Mouse (Mus musculus) forebrain, embryonic 16.5 days (tissue): ENCODE data around the gene Clic4. TPM values are rescaled to one million over a fixed set of nuclear protein-coding genes. Genes with fewer than 3 reads are reported as not detected.
A peak's percentile ranks its signal among the peaks of the same experiment; 100 is the strongest.

ENCODE experiments used
- ATAC-seq: fragments of 200-750 bp; cut with Nextera tagmentation; 2 replicates; pipeline ENCODE4 v1.8.0; 2017; ENCODE audit warnings: mild to moderate bottlenecking, moderate library complexity
- H3K27ac ChIP-seq: fragments of 300-500 bp; sonication (generic); 2 replicates; pipeline ENCODE4 v1.5.1; 2014; ENCODE audit warnings: low read length, control low read depth
- H3K27me3 ChIP-seq: fragments of 300-500 bp; sonication (generic); replicated peaks from 2 replicates; pipeline ENCODE4 v1.6.1; 2014; ENCODE audit warnings: low read length; ENCODE audit not compliant: control insufficient read depth, insufficient read depth
- H3K36me3 ChIP-seq: fragments of 300-500 bp; sonication (generic); 2 replicates; pipeline ENCODE4 v1.6.1; 2014; ENCODE audit not compliant: control insufficient read depth, insufficient read depth
- H3K4me1 ChIP-seq: fragments of 300-500 bp; sonication (generic); replicated peaks from 2 replicates; pipeline ENCODE4 v1.6.1; 2014; ENCODE audit warnings: low read length; ENCODE audit not compliant: control insufficient read depth, insufficient read depth
- H3K4me2 ChIP-seq: fragments of 300-500 bp; sonication (generic); 2 replicates; pipeline ENCODE4 v1.6.1; 2014; ENCODE audit warnings: mild to moderate bottlenecking, low read length, control low read depth
- H3K4me3 ChIP-seq: fragments of 300-500 bp; sonication (generic); replicated peaks from 2 replicates; pipeline ENCODE4 v1.5.1; 2014; ENCODE audit warnings: mild to moderate bottlenecking, low read length, control low read depth
- H3K9ac ChIP-seq: fragments of 300-500 bp; sonication (generic); replicated peaks from 2 replicates; pipeline ENCODE4 v1.6.1; 2014; ENCODE audit warnings: low read depth, low read length, control low read depth
- H3K9me3 ChIP-seq: fragments of 300-500 bp; sonication (generic); 2 replicates; pipeline ENCODE4 v1.6.1; 2016; ENCODE audit warnings: low read length; ENCODE audit not compliant: control insufficient read depth
- WGBS: fragments of 180-500 bp; shearing (Covaris S2); extraction: QIAGEN DNeasy Blood & Tissue Kit; methylation state at CpG from one replicate; pipeline ENCODE4 v1.1.7; 2014; 5-methylcytosine and 5-hydroxymethylcytosine counted together
- polyA plus RNA-seq: library from polyadenylated mRNA; unstranded; fragments of >200 nt; fragmentation: Nextera tagmentation; extraction: Ambion mirVana; gene quantifications from 2 replicates; pipeline ENCODE4 v1.2.1, GENCODE M21; 2015

Gene Clic4
- 97.8 and 125 TPM in 2 replicates for polyA plus RNA-seq

DNA sequence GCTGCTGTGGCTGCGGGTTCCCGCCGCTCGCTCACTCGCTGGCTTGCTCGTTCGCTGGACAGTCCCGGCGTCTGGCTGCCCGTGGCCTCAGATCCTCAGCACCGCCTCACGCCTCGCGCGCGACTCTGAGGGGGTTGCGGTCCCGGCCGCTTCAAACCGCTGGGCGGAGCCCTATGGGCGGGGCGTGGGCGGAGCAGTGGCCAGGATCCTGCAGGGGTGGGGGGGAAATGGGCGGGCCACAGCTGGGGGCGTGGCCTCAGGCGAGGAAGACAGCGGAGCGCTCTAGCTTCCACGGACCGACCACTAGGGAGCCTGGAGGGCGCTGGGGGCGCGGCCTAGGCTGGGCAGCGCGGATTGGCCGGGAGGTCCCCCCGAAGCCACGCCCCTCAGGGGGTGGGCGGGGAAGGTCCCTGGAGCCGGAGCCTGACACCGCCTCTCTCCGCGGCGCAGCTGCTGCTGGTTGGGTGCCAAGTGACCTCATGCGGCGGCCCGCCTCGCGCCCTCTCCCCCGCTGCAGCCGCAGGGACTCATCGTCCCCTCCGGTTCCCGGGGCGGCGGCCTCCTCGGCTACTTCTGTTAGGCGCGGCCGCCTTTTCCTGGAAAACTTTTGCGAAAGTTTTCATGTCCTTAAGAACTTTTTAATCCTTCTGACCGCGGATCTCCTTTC is at the start of gene Clic4:
TSS of gene Clic4 (minus strand) at position 175 of the 667 bp plus-strand sequence.
- Histone ChIP-seq H3K4me2 (peak within 1 kb of the TSS; percentile 61), H3K4me3 (peak within 1 kb of the TSS; percentile 79), H3K27ac (peak within 1 kb of the TSS; percentile 92), H3K9me3 (no peaks in the 10 kb centered on the region), H3K36me3 (no peaks in the 10 kb centered on the region), H3K9ac (peak within 1 kb of the TSS; percentile 96), H3K27me3 (no peaks in the 10 kb centered on the region), H3K4me1 (peaks cover 30% of the 10 kb centered on the region)
- under 1% methylated on average over 56 of the region's 64 CpGs for WGBS
- peak; percentile 99 for ATAC-seq

DNA sequence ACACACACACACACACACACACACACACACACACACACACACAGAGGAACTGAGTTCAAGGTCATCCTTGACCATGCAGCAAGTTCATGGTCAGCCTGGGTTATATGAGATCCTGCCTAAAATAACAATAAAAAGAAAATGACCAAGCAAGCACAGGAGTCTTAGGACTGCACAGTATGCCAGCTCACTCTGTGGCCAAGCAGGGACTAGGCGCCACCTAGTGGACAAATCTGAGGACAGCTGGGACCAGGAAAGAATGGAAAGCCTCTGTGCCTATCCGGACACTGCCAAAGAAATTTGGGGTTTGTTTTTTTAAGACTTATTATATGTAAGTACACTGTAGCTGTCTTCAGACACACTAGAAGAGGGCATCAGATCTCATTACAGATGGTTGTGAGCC is 45.4 kb upstream of the Clic4 start:
- Histone ChIP-seq H3K4me3 (no peak overlapping the region), H3K27ac (no peak overlapping the region), H3K36me3 (peaks cover 27% of the 10 kb centered on the region), H3K4me1 (no peaks in the 10 kb centered on the region), H3K9me3 (no peaks in the 10 kb centered on the region), H3K27me3 (no peaks in the 10 kb centered on the region), H3K4me2 (no peak overlapping the region), H3K9ac (no peak overlapping the region)
- WGBS = 16% methylated on average over 2 of the region's 2 CpGs
- peak; percentile 91 for ATAC-seq

DNA sequence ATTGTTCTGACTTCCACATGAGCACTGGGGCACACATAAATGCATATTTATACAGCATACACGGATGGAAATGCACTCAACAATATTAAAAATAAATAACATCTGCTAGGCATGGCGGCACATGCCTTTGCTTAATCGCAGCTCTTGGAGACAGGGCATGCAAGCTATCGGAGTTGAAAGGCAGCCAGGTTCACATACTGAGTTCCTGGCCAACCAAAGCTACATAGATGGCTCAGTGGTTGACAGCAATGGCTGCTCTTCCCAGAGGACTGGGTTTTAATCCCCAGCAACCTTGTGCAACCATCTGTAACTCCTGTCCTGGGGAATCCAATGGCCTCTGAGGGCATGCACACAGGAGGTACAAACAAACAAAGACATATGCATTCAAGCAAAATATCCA is 44.9 kb upstream of the Clic4 start:
- Histone ChIP-seq H3K4me2 (no peak overlapping the region), H3K9me3 (no peaks in the 10 kb centered on the region), H3K4me3 (no peak overlapping the region), H3K9ac (no peak overlapping the region), H3K4me1 (no peaks in the 10 kb centered on the region), H3K27me3 (no peaks in the 10 kb centered on the region), H3K27ac (no peak overlapping the region), H3K36me3 (peaks cover 22% of the 10 kb centered on the region)
- WGBS = 69% methylated on average over 4 of the region's 4 CpGs
- ATAC-seq = peak; percentile 6; the same call in 1 of the 2 replicates

DNA sequence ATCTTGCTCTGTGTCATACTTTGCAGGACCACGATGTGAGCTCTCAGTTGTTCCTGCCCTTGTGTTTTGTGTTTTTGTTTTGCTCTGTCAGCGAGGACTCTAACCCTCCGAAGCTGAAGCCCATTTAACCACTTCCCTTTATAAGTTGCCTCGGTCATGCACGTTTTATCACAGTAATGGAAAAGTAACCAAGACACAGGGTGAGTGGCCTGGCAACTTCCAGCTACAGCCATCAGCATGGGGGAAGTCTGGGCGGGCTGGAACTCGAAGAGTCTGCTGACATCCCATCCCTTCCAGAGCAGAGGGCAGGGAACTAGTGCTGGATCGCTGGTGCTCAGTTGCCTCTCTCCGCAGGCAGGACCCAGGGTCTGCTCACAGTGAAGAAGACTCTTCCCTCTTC is 42.7 kb upstream of the Clic4 start:
- H3K9me3 ChIP-seq = no peaks in the 10 kb centered on the region
- H3K9ac ChIP-seq = no peak overlapping the region
- H3K4me2 ChIP-seq = no peak overlapping the region
- H3K27me3 ChIP-seq = no peaks in the 10 kb centered on the region
- no peak for ATAC-seq
- H3K4me3 ChIP-seq = no peak overlapping the region
- no peaks in the 10 kb centered on the region for H3K4me1 ChIP-seq
- H3K27ac ChIP-seq = no peak overlapping the region
- 96% methylated on average over 9 of the region's 9 CpGs for WGBS
- peaks cover 10% of the 10 kb centered on the region for H3K36me3 ChIP-seq

DNA sequence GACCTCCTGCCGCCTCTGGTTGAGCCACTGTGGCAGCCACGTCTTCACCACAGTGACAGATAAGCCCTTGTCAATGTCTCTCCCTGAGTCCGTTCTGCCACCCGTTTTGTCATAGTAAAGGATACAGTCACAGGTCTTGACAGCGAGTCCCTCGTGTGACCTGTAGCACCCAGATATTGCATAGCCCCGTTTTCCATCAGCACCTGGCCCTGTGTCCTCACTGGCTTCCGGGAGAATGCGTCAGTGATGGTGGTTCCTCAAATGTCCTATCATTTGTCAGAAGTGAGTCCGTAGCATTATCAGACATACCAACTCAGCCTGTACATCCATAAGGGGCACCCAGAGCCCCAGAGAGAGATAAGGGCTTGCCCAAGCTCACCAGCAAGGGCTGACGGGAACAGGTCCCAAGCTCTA is 41.8 kb upstream of the Clic4 start:
- Histone ChIP-seq H3K27me3 (no peaks in the 10 kb centered on the region), H3K9ac (no peak overlapping the region), H3K4me3 (no peak overlapping the region), H3K4me1 (no peaks in the 10 kb centered on the region), H3K36me3 (peaks cover 7% of the 10 kb centered on the region), H3K9me3 (no peaks in the 10 kb centered on the region), H3K27ac (no peak overlapping the region), H3K4me2 (no peak overlapping the region)
- no peak for ATAC-seq
- 87% methylated on average over 11 of the region's 11 CpGs for WGBS

DNA sequence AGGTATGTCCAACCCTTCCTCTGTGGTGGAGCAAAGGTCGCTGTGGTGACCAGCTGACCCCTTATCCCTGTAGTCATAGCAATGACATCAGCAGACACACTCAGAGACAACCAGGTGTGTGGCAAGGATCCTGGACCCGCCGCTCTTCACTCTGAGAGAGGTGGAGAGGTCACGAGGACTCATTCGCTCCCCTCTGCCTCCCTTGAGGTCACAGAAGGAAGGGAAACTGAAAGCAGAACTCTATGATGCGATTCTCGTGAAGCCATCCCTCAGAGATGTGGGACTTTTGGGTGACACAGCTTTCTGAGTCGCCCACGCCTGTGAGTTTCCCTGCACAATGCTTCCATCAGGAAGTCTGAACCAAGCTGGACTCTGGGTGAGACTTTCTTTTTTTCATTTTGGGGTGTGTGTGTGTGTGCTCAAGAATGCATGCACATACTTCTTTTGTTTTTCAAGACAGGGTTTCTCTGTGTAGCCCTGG is 41.2 kb upstream of the Clic4 start:
- Histone ChIP-seq H3K36me3 (peaks cover 7% of the 10 kb centered on the region), H3K27me3 (no peaks in the 10 kb centered on the region), H3K4me1 (no peaks in the 10 kb centered on the region), H3K27ac (no peak overlapping the region), H3K9me3 (no peaks in the 10 kb centered on the region), H3K9ac (no peak overlapping the region), H3K4me2 (no peak overlapping the region), H3K4me3 (no peak overlapping the region)
- ATAC-seq = no peak
- 88% methylated on average over 9 of the region's 9 CpGs for WGBS

DNA sequence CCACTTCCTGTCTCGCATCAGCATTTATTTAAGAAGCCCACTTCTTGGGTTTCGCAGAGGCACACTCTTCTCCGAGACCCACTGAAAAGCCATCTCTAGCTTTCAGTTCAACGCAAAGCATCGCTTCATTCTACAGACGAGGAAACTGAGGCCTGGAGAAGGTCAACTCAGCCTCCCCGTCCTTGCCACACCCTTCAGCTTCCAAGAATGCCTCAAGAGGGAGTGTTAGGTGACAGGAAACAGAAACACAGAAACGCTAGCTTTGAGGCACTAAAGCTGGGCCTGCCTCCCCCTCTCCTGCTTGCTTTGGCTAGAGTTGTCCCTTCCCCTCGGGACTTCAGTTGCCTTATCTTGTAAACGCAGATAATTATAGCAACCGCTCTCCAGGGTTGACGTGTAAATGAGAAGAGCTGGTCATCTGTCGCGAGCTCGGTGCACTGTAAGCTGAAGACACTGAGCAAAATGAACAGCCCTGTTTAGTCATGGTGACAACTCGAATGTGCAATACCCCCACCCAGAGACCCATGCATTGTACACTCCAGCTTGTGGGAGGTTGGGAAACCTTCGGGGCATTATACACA is 40.6 kb upstream of the Clic4 start:
- Histone ChIP-seq H3K9ac (no peak overlapping the region), H3K4me1 (no peaks in the 10 kb centered on the region), H3K4me2 (no peak overlapping the region), H3K36me3 (peaks cover 7% of the 10 kb centered on the region), H3K27ac (no peak overlapping the region), H3K9me3 (no peaks in the 10 kb centered on the region), H3K4me3 (no peak overlapping the region), H3K27me3 (no peaks in the 10 kb centered on the region)
- no peak for ATAC-seq
- 69% methylated on average over 17 of the region's 17 CpGs for WGBS

DNA sequence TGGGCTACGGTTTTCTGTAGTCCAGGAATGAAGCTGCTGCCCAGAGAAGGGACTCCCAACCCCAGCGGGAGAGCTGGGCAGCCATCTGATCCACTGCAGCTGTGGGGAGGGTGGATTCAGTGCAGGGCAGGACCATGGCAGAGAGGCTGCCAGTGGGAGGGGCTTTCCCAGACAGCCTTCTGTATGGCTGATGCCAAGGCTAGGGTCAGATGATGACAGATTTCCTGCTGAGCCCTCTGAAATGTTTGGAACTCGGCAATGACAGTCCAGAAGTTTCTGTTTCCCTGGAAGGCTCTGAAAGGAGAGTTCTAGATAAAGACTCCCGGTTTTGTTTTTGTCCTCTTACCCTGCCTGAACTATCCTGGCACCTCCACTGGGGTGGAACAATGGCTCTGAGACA is 40.1 kb upstream of the Clic4 start:
- H3K27me3 ChIP-seq = no peaks in the 10 kb centered on the region
- H3K9me3 ChIP-seq = no peaks in the 10 kb centered on the region
- no peak overlapping the region for H3K4me2 ChIP-seq
- no peak overlapping the region for H3K9ac ChIP-seq
- 40% methylated on average over 4 of the region's 4 CpGs for WGBS
- H3K4me1 ChIP-seq = no peaks in the 10 kb centered on the region
- no peak for ATAC-seq
- peaks cover 7% of the 10 kb centered on the region for H3K36me3 ChIP-seq
- no peak overlapping the region for H3K27ac ChIP-seq
- no peak overlapping the region for H3K4me3 ChIP-seq

DNA sequence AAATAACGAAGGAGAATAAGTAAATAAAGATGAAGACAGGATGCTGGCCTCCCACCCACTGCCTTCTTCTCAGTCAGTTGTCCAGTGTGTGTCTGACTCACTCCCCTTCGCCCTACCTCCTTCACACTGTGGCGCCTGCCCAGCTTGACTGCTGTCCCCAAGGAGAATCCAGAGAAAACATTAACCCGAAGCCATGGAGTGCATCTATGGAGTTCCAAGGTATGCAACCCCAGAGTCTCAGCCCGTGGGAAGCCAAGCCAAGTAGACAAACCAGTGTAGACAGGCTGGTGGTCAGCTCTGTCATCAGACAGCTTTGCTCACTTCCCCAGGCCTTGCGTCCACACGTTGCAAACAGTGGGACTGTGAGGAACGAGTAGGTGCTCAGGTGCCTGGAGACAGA is 37.8 kb upstream of the Clic4 start:
- Histone ChIP-seq H3K4me3 (no peak overlapping the region), H3K4me1 (no peaks in the 10 kb centered on the region)
- no peak for ATAC-seq

More for the DNA sequence above, 37.8 kb upstream of the Clic4 start:
- WGBS = 84% methylated on average over 8 of the region's 8 CpGs
- Histone ChIP-seq H3K36me3 (peaks cover 7% of the 10 kb centered on the region), H3K27me3 (no peaks in the 10 kb centered on the region), H3K4me2 (no peak overlapping the region), H3K27ac (no peak overlapping the region), H3K9ac (no peak overlapping the region), H3K9me3 (no peaks in the 10 kb centered on the region)
